Mouse (Mus musculus) liver, embryonic 14.5 days (tissue): ENCODE measurements around the gene Zfp36l1. TPM values are rescaled to one million over a fixed set of nuclear protein-coding genes. Genes with fewer than 3 reads are reported as not detected.

Source experiments
- ATAC-seq: fragments of 200-750 bp; cut with Nextera tagmentation; 2 replicates; pipeline ENCODE4 v1.8.0; 2017; ENCODE audit warnings: moderate number of reproducible peaks, mild to moderate bottlenecking, moderate library complexity; ENCODE audit not compliant: insufficient read depth
- DNase-seq, 3 experiments: peaks; one replicate each; pipeline ENCODE4 v3.0.0-alpha.2; 2012 to 2013; ENCODE audit warnings: low read depth in 3 of 3, low spot score in 3 of 3
- H3K27ac ChIP-seq: fragments of 300-500 bp; sonication (generic); 2 replicates; pipeline ENCODE4 v1.5.1; 2014; ENCODE audit warnings: moderate library complexity, mild to moderate bottlenecking, control low read depth, inconsistent platforms
- H3K27me3 ChIP-seq: fragments of 300-500 bp; sonication (generic); 2 replicates; pipeline ENCODE4 v1.6.1; 2014; ENCODE audit warnings: mild to moderate bottlenecking, low read length, moderate library complexity; ENCODE audit not compliant: control insufficient read depth, insufficient read depth
- H3K36me3 ChIP-seq: fragments of 300-500 bp; sonication (generic); replicated peaks from 2 replicates; pipeline ENCODE4 v1.6.1; 2014; ENCODE audit warnings: low read depth; ENCODE audit not compliant: control insufficient read depth, insufficient read depth
- H3K4me1 ChIP-seq, 2 experiments: fragments of 200-500 bp in 1 of 2; fragments of 300-500 bp in 1 of 2; sonication (generic) in 1 of 2; replicated peaks; 2 replicates each; pipeline ENCODE4 v1.6.1; 2012 to 2014; ENCODE audit warnings: antibody characterized with exemption in 1 of 2, inconsistent platforms in 1 of 2, low read length in 1 of 2; ENCODE audit not compliant: control insufficient read depth in 2 of 2, insufficient read depth in 2 of 2
- H3K4me2 ChIP-seq: fragments of 300-500 bp; sonication (generic); 2 replicates; pipeline ENCODE4 v1.6.1; 2014; ENCODE audit warnings: low read depth, mild to moderate bottlenecking, control low read depth, moderate library complexity
- H3K4me3 ChIP-seq, 2 experiments: fragments of 200-500 bp in 1 of 2; fragments of 300-500 bp in 1 of 2; sonication (generic) in 1 of 2; 2 replicates each; pipeline ENCODE4 v1.5.1; 2012 to 2014; ENCODE audit warnings: low read depth in 2 of 2, low read length in 2 of 2, mild to moderate bottlenecking in 2 of 2, control low read depth in 1 of 2, inconsistent platforms in 1 of 2, moderate library complexity in 1 of 2; ENCODE audit not compliant: insufficient read depth in 1 of 2
- H3K9ac ChIP-seq: fragments of 300-500 bp; sonication (generic); replicated peaks from 2 replicates; pipeline ENCODE4 v1.6.1; 2014; ENCODE audit warnings: mild to moderate bottlenecking, control low read depth, moderate library complexity
- H3K9me3 ChIP-seq: fragments of 300-500 bp; sonication (generic); 2 replicates; pipeline ENCODE4 v1.6.1; 2016; ENCODE audit warnings: low read length, mixed read lengths; ENCODE audit not compliant: control insufficient read depth
- CTCF ChIP-seq: IDR thresholded peaks from 2 replicates; pipeline ENCODE4 v1.5.1; 2016; ENCODE audit warnings: antibody characterized with exemption, low read depth, control low read depth
- EP300 ChIP-seq: IDR thresholded peaks from 2 replicates; pipeline ENCODE4 v1.6.1; 2016; ENCODE audit warnings: antibody characterized with exemption, low read depth
- WGBS: fragments of 180-500 bp; shearing (Covaris S2); extraction: QIAGEN DNeasy Blood & Tissue Kit; methylation state at CpG from one replicate; pipeline ENCODE4 v1.1.7; 2014; ENCODE audit not compliant: insufficient replicate concordance; 5-methylcytosine and 5-hydroxymethylcytosine counted together
- polyA plus RNA-seq, 2 experiments: library from polyadenylated mRNA; depleted of rRNA in 1 of 2; stranded (reverse) in 1 of 2; unstranded in 1 of 2; fragments of >200 nt; fragmentation: Nextera tagmentation in 1 of 2; extraction: Ambion mirVana in 1 of 2; gene quantifications; 2 replicates each; pipeline versions ENCODE4 v1.2.1 to v1.2.3; 2012 to 2014

The Zfp36l1 gene
- polyA plus RNA-seq, 2 experiments = 19.4 to 22.7 TPM

DNA sequence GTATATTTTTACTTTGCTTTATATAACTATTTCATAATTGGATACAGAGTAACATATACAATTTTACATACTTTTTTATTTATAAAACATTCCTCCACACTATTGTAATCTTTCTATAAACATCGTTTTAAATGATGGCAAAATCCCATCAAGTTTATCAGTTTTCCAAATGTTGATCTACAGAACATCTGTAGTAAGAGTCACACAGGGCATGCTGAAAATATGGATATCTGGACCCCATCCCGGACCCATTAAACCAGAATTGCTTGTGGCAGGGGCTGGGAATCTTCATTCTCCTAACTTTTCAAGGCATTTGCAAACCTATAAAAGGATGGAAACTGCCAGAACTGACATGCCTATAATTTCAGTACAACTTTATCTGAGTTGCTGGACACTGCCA is 38.5 kb downstream of the Zfp36l1 start:
- Histone ChIP-seq H3K27me3 (no peaks in the 10 kb centered on the region), H3K4me2 (no peak overlapping the region), H3K27ac (no peak overlapping the region), H3K9ac (no peak overlapping the region), H3K36me3 (no peaks in the 10 kb centered on the region), H3K9me3 (no peaks in the 10 kb centered on the region), H3K4me1 (0 out of 4 replicates have a peak, but pooled peaks cover 0 to under 1% of the 10 kb centered on the region in 2 experiments), H3K4me3 (no peak overlapping the region)
- TF ChIP-seq CTCF (no peak), EP300 (no peak)
- ATAC-seq (no peak), DNase-seq (no peak)
- 60% methylated on average over 2 of the region's 2 CpGs for WGBS

DNA sequence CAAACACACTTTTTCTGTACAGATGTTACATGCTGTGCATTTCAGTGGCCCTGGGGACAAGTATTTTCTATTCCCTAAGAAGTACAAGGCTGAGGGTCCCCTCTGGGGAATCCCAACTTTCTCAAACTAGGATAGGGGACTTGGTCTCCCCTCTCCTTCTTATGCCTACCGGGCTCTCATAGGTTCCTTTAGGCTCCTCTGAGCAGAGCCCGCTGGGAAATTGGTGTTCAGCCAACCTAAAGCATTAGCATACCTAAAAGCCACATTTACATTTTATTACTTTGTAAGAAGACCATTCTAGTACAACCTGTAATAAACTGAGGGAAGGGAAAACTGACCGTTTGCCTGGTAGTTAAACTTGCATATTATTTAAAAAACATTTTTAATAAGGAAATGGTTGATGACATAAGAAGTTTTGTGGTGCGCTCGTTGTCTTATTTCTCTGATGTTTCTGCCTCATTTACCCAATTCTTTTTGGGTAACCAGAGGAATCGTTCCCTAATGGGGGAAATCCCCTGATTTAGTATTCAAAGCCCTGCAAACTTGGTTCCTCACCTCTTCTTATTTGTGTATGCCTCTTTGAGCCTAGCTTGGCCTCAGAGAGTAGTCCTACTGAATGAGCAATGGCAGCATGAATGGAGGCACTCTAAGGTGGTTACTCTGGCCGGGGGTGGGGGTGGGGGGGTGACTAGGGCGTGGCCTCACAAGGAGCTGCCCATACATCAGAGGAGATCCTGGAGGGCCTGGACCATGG is 42.1 kb downstream of the Zfp36l1 start:
- Histone ChIP-seq H3K4me1 (0 out of 4 replicates have a peak, but pooled peaks cover 0 to 2% of the 10 kb centered on the region in 2 experiments), H3K9ac (no peak overlapping the region), H3K4me3 (no peak overlapping the region), H3K27me3 (no peaks in the 10 kb centered on the region), H3K4me2 (no peak overlapping the region), H3K27ac (no peak overlapping the region), H3K9me3 (no peaks in the 10 kb centered on the region), H3K36me3 (no peaks in the 10 kb centered on the region)
- WGBS = 63% methylated on average over 8 of the region's 8 CpGs
- no peak for TF ChIP-seq EP300
- TF ChIP-seq CTCF = no peak
- no peak for ATAC-seq
- no peak for DNase-seq

DNA sequence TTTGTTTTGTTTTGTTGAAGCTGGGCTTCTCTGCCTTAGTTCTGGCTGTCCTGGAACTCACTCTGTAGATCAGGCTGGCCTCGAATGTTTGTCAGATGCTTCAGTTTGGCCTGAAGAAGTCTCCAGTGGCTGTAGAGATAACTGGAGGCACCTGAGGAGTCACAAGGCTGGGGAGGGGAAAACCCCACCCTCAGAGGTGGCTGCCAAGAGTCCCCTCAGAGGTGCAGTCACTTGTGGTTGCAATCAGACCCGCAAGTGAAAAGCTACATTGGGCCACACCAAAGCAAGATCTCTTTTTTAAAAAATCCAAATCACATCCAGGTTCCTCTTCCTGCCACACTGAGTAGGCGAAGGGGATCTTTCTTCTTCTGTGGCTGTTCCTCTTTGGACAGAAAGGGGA is 43.8 kb downstream of the Zfp36l1 start:
- Histone ChIP-seq H3K4me2 (no peak overlapping the region), H3K36me3 (no peaks in the 10 kb centered on the region), H3K9ac (no peak overlapping the region), H3K4me1 (peaks cover 0 to 9% of the 10 kb centered on the region in 2 experiments; a peak in 1 of 4 replicates), H3K27me3 (no peaks in the 10 kb centered on the region), H3K4me3 (no peak overlapping the region), H3K27ac (no peak overlapping the region), H3K9me3 (no peaks in the 10 kb centered on the region)
- WGBS = 34% methylated on average over 3 of the region's 3 CpGs
- ATAC-seq (no peak), DNase-seq (no peak)
- TF ChIP-seq EP300 (no peak), CTCF (no peak)

DNA sequence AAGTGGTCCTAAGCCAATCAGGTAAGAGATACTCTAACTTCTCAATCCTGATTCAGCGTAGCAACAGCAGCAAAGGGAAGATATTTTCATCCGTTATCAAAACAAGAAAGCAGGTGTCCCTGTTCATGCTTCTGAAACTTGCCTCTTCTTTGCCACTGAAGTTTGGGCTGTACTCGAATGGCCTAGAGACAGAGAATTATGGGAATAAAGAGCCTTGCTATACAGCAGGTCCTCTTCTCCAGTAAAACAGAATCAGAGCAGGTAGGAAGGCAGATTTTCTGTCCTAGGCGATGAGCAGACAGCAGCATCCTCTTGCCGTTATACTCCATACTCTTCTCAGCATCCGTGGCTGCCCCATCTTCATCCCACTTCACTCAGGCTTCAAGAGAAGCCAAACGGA is 44.8 kb downstream of the Zfp36l1 start:
- TF ChIP-seq CTCF (no peak), EP300 (no peak)
- 59% methylated on average over 7 of the region's 7 CpGs for WGBS
- H3K9me3 ChIP-seq = no peaks in the 10 kb centered on the region

DNA sequence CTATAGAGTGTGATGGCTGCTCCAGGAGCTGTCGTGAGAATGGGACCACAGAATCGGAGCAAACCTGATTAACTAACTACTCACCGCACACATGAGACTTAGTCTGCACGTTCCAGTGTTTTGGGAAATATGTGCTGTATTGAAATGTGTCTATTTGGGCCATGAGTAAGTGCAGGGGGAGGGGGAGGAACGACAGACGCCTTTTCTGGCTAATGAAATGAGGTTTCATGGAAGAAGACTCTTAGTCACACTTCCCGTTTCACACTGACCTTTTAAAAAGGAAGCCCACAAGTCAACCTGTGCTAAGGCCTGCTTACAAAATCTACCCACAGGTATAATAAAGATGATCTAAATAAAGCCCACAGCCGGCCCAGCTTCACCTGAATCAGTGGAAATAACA is 47.8 kb downstream of the Zfp36l1 start:
- Histone ChIP-seq H3K4me2 (no peak overlapping the region), H3K27ac (no peak overlapping the region), H3K9ac (no peak overlapping the region), H3K4me3 (no peak overlapping the region), H3K36me3 (no peaks in the 10 kb centered on the region), H3K9me3 (no peaks in the 10 kb centered on the region), H3K4me1 (peaks cover 3 to 35% of the 10 kb centered on the region in 2 experiments; a peak in 2 of 4 replicates), H3K27me3 (no peaks in the 10 kb centered on the region)
- WGBS = 44% methylated on average over 8 of the region's 8 CpGs
- DNase-seq = no peak
- no peak for ATAC-seq
- TF ChIP-seq EP300 = no peak

More for the DNA sequence above, 44.8 kb downstream of the Zfp36l1 start:
- H3K4me1 ChIP-seq = peaks cover 0 to 17% of the 10 kb centered on the region in 2 experiments; a peak in 2 of 4 replicates
- ATAC-seq (no peak), DNase-seq (no peak)
- no peak overlapping the region for H3K27ac ChIP-seq
- H3K27me3 ChIP-seq = no peaks in the 10 kb centered on the region
- H3K4me2 ChIP-seq = no peak overlapping the region
- no peak overlapping the region for H3K9ac ChIP-seq
- H3K36me3 ChIP-seq = no peaks in the 10 kb centered on the region
- no peak overlapping the region for H3K4me3 ChIP-seq
